22 mouse cellular contexts compared by ENCODE assay signal in genomic region chr6:4534462-4535079, GRCm38 (mm10). TPM values are rescaled to one million over a fixed set of nuclear protein-coding genes. Genes with fewer than 3 reads are reported as not detected.
DNase-seq lines count a peak whose midpoint lies in the region; ATAC-seq and TF ChIP-seq lines count a peak whose summit lies in the region.
"Had no signal": no experiment of that assay in that cellular context is flagged by ENCODE, and none has a peak within 500 bp of the region (broad histone marks: within the 10 kb centered on the region; RNA-seq: fewer than 3 reads in every experiment).

No protein-coding gene starts in this region.

- no peak overlapping the region for H3K27ac ChIP-seq in heart, embryonic 12.5 days (ENCODE audit: poor library complexity, severe bottlenecking)
- peak overlapping the region; percentile 77 for H3K27ac ChIP-seq in embryonic fibroblast, embryonic 13.5 days (ENCODE audit: insufficient read depth, low read length)
- H3K27ac ChIP-seq in forebrain, postnatal 0 days (ENCODE audit: low read depth, low read length), result no peak overlapping the region
- H3K27ac ChIP-seq: hindbrain, embryonic 12.5 days; hindbrain, postnatal 0 days had no signal

- no peak overlapping the region for H3K9ac ChIP-seq in heart, embryonic 12.5 days
- no peak overlapping the region for H3K9ac ChIP-seq in forebrain, postnatal 0 days
- H3K9ac ChIP-seq: hindbrain, embryonic 12.5 days had no signal

- DNase-seq in heart, adult 11 months, result peak; percentile 81
- DNase-seq in brain, embryonic 14.5 days (ENCODE audit: low read depth), result peak; percentile 56
- DNase-seq in forebrain, postnatal 0 days, result no peak
- no peak for DNase-seq in left cerebral cortex, adult 18-20 months (ENCODE audit: low spot score in 2 of 2)
- DNase-seq in embryo, embryonic 11 days, result no peak
- DNase-seq: adrenal gland, postnatal 10 days; B cell, adult 2 months; cerebellum, adult 18-20 months; cerebellum, adult 9-11 months; cerebellum, postnatal 36 days; gastrocnemius, postnatal 14 days; heart, postnatal 10 days; heart, postnatal 4 days; kidney, adult 11 months; kidney, adult 9 months had no signal

- TF ChIP-seq CTCF in brain, embryonic 14.5 days (IDR thresholded peaks at IDR 0.05; ENCODE audit: borderline replicate concordance, extremely low read depth, insufficient read depth, insufficient read length), result no peak
- no peak for TF ChIP-seq CTCF in embryonic fibroblast, embryonic 13.5 days (IDR thresholded peaks at IDR 0.05; ENCODE audit: borderline replicate concordance, insufficient read depth, low read length)
- no peak for TF ChIP-seq CTCF in forebrain, postnatal 0 days (IDR thresholded peaks at IDR 0.05; ENCODE audit: low read depth)

- no peaks in the 10 kb centered on the region for H3K4me1 ChIP-seq in heart, embryonic 12.5 days (replicated peaks)
- peaks cover 5% of the 10 kb centered on the region; the same call in 1 of the 2 replicates for H3K4me1 ChIP-seq in embryonic fibroblast, embryonic 13.5 days (ENCODE audit: control insufficient read depth, insufficient read depth, low read length)
- peaks cover 7% of the 10 kb centered on the region; the same call in 1 of the 2 replicates for H3K4me1 ChIP-seq in forebrain, postnatal 0 days (ENCODE audit: insufficient read depth)
- H3K4me1 ChIP-seq: hindbrain, embryonic 12.5 days had no signal

- ATAC-seq in heart, embryonic 12.5 days (ENCODE audit: insufficient number of reproducible peaks, low FRiP score), result no peak
- ATAC-seq in forebrain, postnatal 0 days, result peak; percentile 96
- ATAC-seq: CD4-positive, CD25-positive, alpha-beta regulatory T cell, adult 4 months; hindbrain, postnatal 0 days had no signal

- 81% methylated on average over 8 of the region's 8 CpGs for WGBS in heart, embryonic 12.5 days
- 43% methylated on average over 8 of the region's 8 CpGs for WGBS in forebrain, postnatal 0 days

- H3K4me3 ChIP-seq in heart, embryonic 12.5 days, result no peak overlapping the region
- H3K4me3 ChIP-seq in embryonic fibroblast, embryonic 13.5 days (ENCODE audit: insufficient read depth, low read length), result no peak overlapping the region
- H3K4me3 ChIP-seq in forebrain, postnatal 0 days (ENCODE audit: low read depth, low read length), result no peak overlapping the region
- H3K4me3 ChIP-seq: hindbrain, embryonic 12.5 days had no signal

- peaks cover 39% of the 10 kb centered on the region for H3K36me3 ChIP-seq in heart, embryonic 12.5 days
- H3K36me3 ChIP-seq in forebrain, postnatal 0 days (ENCODE audit: insufficient read depth), result no peaks in the 10 kb centered on the region
- H3K36me3 ChIP-seq: G1E; hindbrain, embryonic 12.5 days had no signal

- no peaks in the 10 kb centered on the region for H3K9me3 ChIP-seq in heart, embryonic 12.5 days (replicated peaks)
- H3K9me3 ChIP-seq in forebrain, postnatal 0 days (ENCODE audit: low read length), result no peaks in the 10 kb centered on the region
- H3K9me3 ChIP-seq: G1E; hindbrain, embryonic 12.5 days had no signal

- no peak overlapping the region for H3K4me2 ChIP-seq in heart, embryonic 12.5 days
- H3K4me2 ChIP-seq in forebrain, postnatal 0 days (ENCODE audit: low read depth), result no peak overlapping the region
- H3K4me2 ChIP-seq: hindbrain, embryonic 12.5 days had no signal

- no peak for TF ChIP-seq POLR2A in brain, embryonic 14.5 days (IDR thresholded peaks at IDR 0.05; ENCODE audit: borderline replicate concordance, extremely low read depth, insufficient read depth, insufficient read length, poor library complexity, severe bottlenecking)
- TF ChIP-seq POLR2A in embryonic fibroblast, embryonic 13.5 days (IDR thresholded peaks at IDR 0.05; ENCODE audit: low read depth, low read length), result no peak

- H3K27me3 ChIP-seq in heart, embryonic 12.5 days (replicated peaks), result no peaks in the 10 kb centered on the region
- H3K27me3 ChIP-seq in forebrain, postnatal 0 days (ENCODE audit: insufficient read depth, low read length), result no peaks in the 10 kb centered on the region
- H3K27me3 ChIP-seq: hindbrain, embryonic 12.5 days had no signal

RNA-seq across cellular contexts. Expression of gene Col1a2, which starts 30.0 kb away (rescaled TPM):
- polyA plus RNA-seq in heart, embryonic 12.5 days (2016; fragmentation: Nextera tagmentation; extraction: Ambion mirVana), result 230 and 232 TPM in 2 replicates
- 66.5 and 187 TPM in 2 replicates for polyA plus RNA-seq in brain, embryonic 14.5 days (2012; rRNA removed)
- 3,465 and 4,838 TPM in 2 replicates for polyA plus RNA-seq in embryonic fibroblast, embryonic 13.5 days (2011; ENCODE audit: insufficient read length, low read depth, missing spikeins)
- 62.9 and 255 TPM in 2 replicates for total RNA-seq in forebrain, postnatal 0 days (2014; rRNA removed)
- polyA plus RNA-seq in forebrain, postnatal 0 days (2015; fragmentation: Nextera tagmentation; extraction: Ambion mirVana), result 39.6 and 43.2 TPM in 2 replicates
- total RNA-seq in left cerebral cortex, adult 18-20 months (2021), result 10 to 100 TPM; 14.0 to 14.2 TPM
- total RNA-seq: granulocyte monocyte progenitor cell, adult 5-6 weeks had no signal
- polyA plus RNA-seq: G1E had no signal

Comparison
In these comparisons a context has a peak if more than half of its experiments do, and no peak if none do; other contexts are left out.
1. DNase-seq: peak in heart, adult 11 months (single experiment) and brain, embryonic 14.5 days (single experiment); none in forebrain, postnatal 0 days (single experiment), left cerebral cortex, adult 18-20 months (0 of 2) and embryo, embryonic 11 days (single experiment).
2. RNA of gene Col1a2, which starts 30.0 kb away (polyA plus RNA-seq): 3,465 to 4,838 TPM in embryonic fibroblast, embryonic 13.5 days; 230 to 232 TPM in heart, embryonic 12.5 days, 66.5 to 187 TPM in brain, embryonic 14.5 days and 39.6 to 43.2 TPM in forebrain, postnatal 0 days; every median in the first group is over 10 times any median in the second.